Mouse (Mus musculus) gastrocnemius, postnatal 36 days (tissue): ENCODE data around the gene Fam107b. TPM values are rescaled to one million over a fixed set of nuclear protein-coding genes. Genes with fewer than 3 reads are reported as not detected.
A peak's percentile ranks its signal among the peaks of the same experiment; 100 is the strongest.

Source experiments
- DNase-seq, 2 experiments: peaks; one replicate each; pipeline ENCODE4 v3.0.0; 2022
- intact Hi-C: fragments of 180-260 bp; cut with DNase I; formaldehyde crosslinking; loops from one replicate; pipeline ENCODE4 v1.15.1; 2025
- total RNA-seq, 2 experiments: library from RNA; stranded (reverse); gene quantifications; 2 replicates each; pipeline ENCODE4 v1.2.3; 2021

The Fam107b gene
- total RNA-seq, 2 experiments from 2014 or later = 1.8 to 2.2 TPM

DNA sequence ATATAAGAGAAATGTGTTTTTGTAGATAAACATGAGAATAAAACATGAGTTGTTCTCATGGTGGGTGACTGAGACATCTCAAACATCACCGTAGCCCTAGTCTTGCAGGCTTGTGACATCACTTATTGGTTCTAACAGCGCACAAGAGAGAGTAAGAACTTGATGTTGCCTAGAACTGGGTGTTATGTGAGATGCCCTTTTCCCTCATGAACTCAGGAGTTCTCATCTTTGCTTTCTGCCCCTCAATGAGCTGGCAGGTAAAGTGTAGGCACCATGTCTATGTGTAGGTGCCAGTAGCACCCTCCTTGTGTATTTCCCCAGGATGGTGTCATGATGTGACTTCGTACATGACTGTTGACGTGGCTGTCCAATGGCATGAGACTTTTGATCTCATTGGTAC is 157.8 kb downstream of the Fam107b start:
- no peak for DNase-seq
- intact Hi-C loops = no loop called here

DNA sequence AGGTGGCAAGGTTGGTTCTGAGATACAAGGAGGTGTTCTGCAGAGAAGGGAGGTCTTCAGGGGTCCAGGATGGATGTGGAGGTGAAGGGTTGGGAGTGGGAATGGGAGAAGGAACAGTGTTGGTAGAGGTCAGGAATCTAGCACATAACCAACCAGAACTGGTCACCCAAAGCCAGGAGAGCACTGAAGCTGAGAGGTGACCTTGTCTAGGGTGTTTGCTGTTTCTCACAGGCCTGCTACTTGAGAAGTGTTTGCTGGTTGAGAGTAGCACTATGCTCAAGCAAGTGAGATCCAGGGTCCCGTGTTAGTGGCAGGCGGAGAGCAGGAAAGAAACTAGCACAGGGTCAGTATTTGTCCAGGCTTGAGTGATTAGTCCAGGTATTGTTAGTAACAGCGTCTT is 159.3 kb downstream of the Fam107b start:
- intact Hi-C loops = no loop called here

DNA sequence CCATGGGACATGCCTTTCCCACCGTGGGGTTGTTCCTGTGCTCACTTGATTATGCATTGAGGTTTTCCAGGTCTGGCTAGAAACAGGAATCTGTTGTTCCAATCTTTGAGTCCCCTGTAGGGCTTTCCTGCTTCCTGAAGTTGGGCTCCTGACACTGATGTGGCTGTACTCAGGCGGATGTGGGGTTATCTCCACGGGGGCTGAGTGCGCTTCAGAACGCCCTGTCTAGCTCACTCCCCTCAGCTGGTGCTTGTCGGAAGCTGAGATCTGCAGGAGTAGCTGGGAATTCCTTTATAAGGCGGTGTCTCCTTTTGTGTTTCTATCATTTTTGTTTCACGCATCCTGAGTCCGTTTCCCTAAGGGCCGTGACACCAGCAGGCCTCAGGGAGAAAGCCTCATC is 160.5 kb downstream of the Fam107b start:
- intact Hi-C loops = no loop called here

More for the DNA sequence above, 159.3 kb downstream of the Fam107b start:
- DNase-seq = no peak

DNA sequence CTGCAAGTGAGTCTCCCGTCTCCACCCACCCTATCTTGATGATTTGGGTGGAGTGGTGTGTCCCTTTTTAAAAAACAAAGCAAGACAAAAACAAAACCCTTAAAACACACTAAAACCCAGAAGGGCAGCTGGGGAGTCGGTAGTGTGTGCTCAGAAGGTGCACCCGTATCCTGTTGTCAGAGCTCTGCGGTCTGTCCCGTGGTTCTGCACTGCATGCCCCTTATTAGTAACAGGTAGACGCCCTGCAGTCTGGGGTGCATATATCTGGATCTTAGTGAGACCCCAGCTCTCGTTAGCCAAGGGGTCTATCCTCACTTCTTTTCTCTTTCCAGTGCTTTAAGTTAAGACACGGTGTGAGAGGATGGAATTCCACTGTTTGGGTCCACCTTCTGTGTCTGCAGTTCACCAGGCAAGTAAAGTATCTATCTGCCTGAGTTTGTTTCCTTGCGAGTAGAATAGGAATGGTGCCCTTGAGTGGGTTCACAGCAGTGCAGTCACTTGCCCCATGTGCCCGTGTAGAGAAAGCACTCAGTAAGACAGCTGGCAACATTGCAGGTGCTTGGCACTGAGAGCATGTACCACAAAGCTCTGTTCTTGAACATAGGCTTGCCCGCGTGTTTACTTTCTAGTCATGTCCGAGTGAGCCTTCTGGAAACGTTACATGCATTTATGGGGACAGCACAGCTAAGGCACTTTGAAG is 161.2 kb downstream of the Fam107b start:
- no peak for DNase-seq
- intact Hi-C loops = no loop called here

More for the DNA sequence above, 160.5 kb downstream of the Fam107b start:
- no peak for DNase-seq

DNA sequence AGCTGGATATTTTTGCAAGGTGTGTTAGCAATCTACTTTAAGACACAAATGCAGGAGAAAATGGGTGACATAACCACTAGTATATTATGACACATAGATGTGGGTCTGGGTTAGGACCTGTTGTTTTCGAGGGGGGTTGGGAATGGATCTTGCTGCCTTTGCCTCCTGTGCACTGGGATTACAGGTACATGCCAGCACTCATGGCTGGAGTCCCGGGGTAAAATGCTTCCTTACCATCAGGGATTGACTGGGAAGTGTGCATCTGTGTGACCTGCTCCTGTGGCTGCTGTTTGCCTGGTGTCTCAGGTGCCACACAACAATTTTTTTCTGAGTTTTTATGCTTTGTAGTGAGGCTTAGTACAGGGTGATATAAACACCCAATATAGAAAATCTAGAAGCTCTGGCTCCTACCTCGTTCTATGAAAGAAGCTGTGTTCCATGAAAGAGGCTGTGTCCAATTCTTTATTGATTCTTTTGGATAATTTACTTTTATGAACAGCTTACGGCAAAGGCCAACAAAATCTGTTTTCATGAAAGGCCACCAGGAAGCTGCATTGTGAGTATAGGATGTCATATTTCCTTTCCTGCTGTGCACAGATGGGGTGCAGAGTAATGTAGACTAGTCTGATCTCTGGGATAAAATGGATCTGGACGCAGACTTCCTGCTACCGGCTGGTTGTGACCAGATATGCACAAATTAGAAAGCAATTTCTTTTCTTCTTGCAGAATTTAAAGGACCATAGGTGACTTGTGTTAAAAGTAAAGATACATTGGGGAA is 167.8 kb downstream of the Fam107b start:
- no peak for DNase-seq
- intact Hi-C loops = no loop called here

DNA sequence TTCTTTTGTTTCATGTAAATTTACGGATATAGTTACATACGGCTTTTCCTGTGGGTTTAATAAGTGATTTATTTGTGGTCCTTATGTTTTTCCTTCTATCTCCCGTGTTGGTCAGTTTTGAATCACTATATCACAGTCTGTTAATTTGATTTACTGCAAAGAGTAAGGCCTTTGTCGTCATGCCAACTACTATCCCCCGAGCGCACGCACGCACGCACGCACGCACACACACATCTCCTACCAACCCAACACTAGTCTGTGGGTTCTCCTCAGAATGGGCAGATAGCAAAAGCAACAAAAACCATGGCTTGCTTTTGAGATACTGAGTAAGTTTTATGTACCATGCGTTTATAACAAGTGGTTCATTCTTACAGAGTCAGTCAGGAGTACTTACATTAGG is 168.4 kb downstream of the Fam107b start:
- intact Hi-C loops = no loop called here
- no peak for DNase-seq

DNA sequence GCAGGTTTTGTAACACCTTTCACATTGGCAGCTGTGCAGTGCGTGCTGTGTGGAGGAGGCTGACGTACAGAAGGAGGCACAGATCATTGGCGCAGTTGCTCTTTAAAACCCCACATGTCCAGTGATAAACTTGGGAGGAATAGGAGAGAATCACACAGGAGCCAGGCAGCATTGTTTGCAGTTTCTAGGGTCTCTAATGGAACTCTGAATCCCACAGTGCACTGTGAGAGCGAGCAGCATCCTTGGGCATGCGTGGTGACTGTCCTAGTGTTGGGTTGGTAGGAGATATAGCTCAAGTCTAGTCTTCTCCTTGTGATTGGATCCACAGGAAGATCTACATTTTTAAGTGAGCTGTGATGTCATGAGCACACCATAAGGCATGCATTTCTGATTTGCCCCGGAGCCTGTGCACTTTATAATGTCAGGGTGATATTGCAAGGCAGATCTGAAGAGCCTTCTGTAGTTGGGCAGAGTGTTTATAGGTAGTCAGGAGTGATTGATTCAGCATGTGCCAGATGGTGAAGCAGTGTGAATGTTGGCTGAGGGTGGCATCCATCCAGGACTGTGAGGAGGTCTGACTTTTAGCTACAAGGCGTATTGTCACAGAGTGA is 169.2 kb downstream of the Fam107b start:
- no peak for DNase-seq
- intact Hi-C loops = no loop called here

DNA sequence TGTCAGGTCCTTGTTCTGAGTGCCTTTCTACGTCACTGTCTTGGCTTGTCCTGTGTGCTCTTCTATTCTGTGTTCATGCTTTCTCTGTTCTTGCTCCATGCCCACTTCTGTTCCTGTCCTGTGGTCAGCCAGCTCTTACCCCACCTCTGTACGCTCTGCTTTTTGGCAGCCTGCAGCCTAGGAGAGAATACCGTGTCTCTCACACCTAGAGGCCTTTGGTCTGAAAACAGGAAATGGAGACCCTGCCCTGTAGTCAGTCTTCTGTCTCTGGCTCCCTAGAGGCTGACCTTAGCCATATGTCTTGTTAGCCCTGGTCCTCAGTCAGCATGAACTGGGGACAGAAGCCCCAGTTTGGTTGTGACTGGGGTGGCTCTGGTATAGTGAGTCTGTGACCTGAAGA is 170.0 kb downstream of the Fam107b start:
- DNase-seq = no peak
- intact Hi-C loops = no loop called here

DNA sequence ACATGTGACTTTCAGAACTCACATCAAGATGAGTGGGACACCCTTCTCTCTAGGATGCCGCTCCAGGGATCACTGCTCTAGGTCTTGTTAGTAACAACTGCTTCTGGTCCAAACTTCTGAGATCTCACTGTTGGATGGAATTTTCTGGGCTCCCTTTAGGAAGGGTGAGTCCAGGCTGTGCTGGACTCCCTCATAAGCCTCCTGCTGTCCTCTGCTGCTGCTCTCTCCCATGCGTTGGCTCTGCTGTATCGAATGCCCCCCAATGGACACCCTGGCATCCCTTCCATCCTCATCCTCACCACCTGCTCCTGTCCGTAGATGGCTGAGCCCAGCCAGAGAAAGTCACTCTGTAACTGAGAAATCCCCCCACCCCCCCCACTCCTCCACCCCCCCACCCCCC is 170.4 kb downstream of the Fam107b start:
- intact Hi-C loops = no loop called here
- DNase-seq = no peak

DNA sequence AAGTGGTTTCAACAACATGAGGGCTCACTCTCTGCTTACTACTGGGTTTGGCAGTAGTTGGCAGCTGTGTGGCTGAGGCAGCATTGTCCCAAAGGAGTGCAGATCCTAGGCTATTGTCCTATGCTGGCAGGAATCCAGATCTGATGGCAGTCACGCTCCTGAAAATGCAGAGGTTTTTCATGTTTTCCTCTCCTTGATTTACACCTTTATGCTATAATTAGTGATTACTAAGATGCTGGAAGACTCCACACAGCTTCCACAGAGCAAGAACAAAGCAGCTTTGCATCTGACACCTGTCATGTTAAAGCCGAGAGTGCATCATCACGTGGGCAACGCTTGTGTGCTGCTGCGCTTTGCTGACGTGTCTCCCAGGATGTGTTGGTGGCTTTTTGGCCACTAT is 172.2 kb downstream of the Fam107b start:
- no peak for DNase-seq
- intact Hi-C loops = no loop called here

DNA sequence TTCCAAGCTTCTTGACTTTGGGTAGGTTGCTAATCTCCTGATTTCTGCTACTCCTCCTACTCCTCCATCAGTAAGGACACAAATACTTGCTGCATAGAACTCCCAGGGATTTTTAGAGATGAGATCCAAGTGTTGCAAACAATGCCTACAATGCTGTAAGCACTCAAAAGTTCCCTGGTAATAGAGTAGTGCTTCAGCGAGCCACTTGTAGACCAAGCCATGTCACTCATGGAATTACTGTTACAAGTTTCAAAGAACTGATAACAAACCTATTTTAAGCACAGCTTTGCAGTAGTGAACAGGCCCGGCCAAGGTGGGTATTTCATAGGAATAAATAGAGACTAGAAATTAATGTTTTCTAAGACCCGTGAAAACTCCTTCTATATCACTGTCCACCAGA is 174.8 kb downstream of the Fam107b start:
- intact Hi-C loops = no loop called here
- no peak for DNase-seq

DNA sequence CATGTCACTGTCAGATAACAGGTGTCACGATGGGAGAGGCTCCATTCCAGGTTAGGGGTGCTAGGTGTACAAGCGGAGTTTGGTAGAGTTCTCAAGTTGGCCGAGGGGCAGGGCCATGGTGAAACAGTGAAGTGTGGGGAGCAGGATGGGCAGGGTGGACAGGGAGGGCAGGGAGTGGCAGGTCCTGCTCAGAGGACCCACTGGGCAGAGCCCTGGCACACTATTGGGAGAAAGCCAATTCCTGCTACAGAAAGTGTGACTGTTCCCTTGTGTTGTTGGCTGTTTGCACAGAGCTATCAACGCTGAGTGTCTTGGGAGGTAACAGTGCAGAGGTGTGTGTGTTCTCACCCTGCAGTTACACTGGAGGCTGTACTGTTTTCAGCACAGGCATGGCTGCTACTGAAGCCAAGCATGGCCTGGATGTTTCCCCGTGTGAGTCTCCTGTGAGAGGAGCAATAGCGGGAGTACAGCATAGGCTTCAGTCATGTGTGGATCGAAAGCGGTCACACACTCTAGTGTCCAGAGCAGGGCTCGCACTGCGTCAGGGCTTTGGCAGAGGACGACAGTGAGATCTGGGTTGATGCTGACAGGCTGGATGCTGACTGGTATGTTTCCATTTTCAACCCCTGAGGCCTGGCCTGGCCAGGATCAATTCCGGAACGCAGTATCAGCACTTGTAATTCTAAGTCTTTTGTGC is 175.8 kb downstream of the Fam107b start:
- intact Hi-C loops = no loop called here
- no peak for DNase-seq

DNA sequence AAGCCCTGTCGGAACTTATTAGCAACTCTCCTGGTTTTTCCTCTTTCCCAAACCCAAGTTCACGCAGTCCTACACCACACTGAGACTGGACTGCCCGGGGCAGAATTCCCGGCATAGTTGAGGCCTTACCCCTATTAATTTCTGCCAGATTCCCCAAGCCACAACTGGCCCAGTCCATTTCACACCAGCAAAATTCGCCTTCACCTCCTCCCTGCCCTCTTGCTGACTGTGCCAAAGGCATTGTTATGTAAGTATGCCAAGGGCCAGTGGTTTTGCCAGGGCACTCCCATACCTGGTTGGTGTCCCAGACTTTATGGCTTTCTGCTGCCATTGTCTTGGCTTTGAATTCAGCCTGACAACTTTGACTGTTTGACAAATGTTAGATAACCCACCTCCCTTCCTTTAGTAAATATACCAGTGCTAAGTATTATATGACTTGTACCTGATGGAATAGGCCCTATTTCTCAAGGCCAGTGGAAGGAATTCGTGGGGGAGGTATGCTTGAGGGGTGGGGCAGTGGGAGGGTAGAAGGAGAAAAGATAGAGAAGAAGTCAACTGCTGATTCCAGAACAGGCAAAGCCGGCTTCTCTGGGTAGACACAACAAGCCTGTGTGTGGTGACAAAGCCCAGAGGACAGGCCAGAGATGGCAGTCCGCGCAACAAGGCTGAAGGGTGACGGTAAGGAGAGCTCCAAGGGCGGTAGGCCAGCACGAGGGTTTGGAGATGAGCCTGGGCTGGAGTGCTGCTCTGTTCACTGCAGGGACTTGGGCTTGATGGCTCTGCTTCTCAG is 178.6 kb downstream of the Fam107b start:
- intact Hi-C loops = no loop called here
- peak; percentile 25 to 31 for DNase-seq

DNA sequence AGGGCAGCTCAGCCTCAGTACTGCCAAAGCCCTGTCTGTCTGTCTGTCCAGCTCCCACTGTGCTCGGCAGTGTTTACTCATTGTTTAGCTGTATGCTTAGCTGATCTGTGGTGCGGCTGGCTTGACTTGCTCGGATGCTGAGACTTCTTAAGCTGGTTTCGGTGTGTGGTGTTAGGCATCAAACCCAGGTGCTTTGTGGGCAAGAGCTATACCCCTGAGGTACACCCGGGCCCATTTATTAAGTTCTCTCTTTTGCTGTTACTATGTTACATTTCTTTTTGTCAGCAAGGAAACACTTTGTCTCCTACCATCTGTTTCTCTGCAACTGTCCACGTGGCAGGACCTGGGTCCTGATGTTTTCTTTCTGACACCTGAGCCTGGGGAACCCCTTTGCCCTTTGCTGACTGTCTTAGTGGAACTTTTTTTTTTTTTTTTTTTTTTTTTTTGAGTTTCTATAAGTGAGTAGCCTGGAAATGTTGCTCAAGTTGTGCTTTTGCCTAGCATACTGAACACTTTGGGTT is 179.3 kb downstream of the Fam107b start:
- DNase-seq = no peak
- intact Hi-C loops = no loop called here

DNA sequence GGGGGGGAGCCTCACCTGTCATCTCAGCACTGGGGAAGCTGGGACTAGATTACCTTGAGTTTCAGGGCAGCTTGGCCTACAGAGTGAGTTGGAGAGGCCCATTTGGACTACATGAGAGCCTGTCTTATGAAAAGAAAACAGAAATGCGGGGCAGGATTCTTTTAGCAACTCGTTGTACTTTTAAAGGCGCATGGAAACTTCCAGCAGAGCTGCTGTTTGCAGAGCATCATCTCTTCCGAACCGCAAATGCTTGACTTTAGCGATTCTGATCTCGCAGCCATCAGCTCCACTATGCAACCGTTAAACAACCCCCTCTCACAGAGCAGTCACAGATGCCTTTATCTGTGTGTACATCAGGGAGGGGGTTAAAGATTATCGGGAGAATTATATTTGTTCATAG is 179.8 kb downstream of the Fam107b start:
- intact Hi-C loops = no loop called here
- no peak for DNase-seq

DNA sequence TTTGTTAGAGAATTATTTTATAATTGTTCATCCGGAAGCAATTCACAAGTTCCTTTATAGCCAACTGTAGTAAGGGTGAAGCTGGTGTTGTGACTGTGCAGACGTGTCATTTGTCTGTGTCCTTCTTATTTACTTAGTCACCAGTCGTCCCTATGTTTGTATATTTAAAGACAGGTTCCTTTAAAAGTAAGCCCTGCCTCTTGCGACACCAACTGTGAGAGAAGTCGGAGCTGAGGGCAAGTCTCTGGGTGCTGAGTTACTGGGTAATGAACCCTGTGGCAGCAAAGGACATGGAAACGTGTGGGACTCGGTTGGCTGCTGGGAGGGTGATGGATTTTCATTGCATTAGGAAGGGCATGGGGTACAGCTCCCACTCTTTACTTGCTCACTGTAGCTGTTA is 182.1 kb downstream of the Fam107b start:
- intact Hi-C loops = no loop called here
- no peak for DNase-seq

DNA sequence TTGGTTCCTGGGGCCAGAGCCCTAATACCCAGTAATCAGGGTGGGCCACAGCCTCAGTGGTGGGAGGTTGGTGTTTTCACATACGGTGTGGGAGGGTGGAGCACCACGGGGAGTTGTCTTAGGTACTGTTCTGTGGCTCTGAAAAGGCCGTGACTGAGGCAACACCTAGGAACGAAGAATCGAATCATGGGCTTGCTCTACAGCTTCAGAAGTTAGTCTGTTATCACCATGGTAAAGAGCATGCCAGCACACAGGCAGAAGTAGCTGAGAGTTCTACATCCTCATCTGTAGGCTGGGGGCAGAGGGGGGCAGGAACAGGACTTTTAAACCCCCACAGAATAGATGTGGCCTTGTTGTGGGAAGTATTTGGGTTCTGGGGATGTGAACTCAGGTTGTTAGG is 182.6 kb downstream of the Fam107b start:
- no peak for DNase-seq
- intact Hi-C loops = no loop called here

DNA sequence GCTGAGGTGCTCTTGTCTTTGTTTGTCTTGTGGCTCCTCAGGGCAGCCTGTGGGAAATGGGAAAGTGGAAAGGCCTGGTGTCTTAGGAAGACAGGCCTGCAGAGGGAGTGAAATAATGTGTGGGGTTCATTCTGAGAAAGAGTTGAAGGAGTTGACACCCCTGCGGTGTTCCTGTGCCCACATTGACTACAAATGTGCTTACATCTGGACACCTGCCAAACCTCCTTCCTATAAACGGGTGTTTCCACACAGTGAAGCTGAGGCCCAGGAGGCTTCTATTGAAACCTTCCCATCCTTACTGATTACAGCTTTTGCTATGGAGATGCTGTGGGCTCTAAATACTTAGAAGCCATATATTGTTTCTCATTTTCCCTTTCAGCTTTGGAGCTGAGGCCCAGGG is 183.5 kb downstream of the Fam107b start:
- DNase-seq = no peak
- intact Hi-C loops = no loop called here

DNA sequence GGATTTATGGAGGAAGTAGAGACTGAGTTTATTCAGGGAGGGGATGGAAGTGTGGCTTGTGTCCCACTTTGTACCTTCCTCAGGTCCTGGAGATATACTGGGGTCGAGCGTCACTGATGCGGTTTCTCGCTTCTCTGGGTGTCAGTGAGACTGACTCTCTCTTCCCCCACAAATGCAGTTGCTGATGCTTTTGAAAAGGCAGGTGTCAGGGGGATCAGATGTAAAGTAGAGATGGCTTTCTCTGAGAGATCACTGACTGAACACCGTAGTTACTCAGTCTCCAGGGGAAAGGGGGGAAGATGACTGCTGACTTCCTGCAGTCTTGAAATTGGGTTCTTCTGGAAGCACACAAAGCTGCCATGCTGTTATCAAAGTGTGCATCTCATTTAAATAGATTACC is 185.6 kb downstream of the Fam107b start:
- intact Hi-C loops = no loop called here
- DNase-seq = no peak

DNA sequence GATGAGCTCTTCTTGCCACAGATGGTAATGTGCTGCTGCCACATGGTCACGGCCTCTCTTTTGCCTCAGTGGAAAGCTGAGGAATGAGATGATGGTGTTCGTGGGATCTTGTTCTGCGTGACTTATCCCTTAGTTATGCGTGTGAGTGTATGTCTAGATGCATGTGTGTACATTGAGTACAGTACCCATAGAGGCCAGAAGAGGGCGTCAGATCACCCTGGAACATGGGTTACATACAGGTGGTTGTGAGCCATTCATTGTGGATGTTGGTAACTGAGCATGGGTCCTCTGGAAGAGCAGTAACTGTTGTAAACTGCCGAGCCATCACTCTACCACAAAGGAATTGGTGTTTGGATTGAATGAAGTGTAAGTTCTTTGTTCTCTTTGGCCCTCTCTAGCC is 188.1 kb downstream of the Fam107b start:
- DNase-seq = no peak
- intact Hi-C loops = no loop called here
